Mouse (Mus musculus): ENCODE measurements around the gene Nup54. TPM values are rescaled to one million over a fixed set of nuclear protein-coding genes. Genes with fewer than 3 reads are reported as not detected.

Nup54 gene
- total and polyA plus RNA-seq, 2 experiments from 2014 or later, result 42.3 to 90.2 TPM

- no peak overlapping the region for H3K9ac ChIP-seq (replicated peaks; ENCODE audit: low read length)
- H3K9me3 ChIP-seq (ENCODE audit: low read length), result no peaks in the 10 kb centered on the region
- no peak overlapping the region for H3K4me3 ChIP-seq (ENCODE audit: low read length)
- H3K27ac ChIP-seq, result no peak overlapping the region
- ATAC-seq (no peak), DNase-seq (ENCODE audit: low spot score) (peak; percentile 28)
- no peaks in the 10 kb centered on the region for H3K4me1 ChIP-seq (ENCODE audit: insufficient read depth, low read length)
- H3K4me2 ChIP-seq (ENCODE audit: low read depth, low read length), result no peak overlapping the region
- H3K36me3 ChIP-seq (ENCODE audit: insufficient read depth, low read length), result no peaks in the 10 kb centered on the region
- no peaks in the 10 kb centered on the region for H3K27me3 ChIP-seq (ENCODE audit: insufficient read depth, low read length)
- TF ChIP-seq CTCF (IDR thresholded peaks at IDR 0.05; ENCODE audit: low read depth), result no peak
- WGBS, result 24% methylated on average over 7 of the region's 7 CpGs
These were observed 51.3 kb downstream of the Nup54 start for GRCm38 (mm10) chr5:92383747-92384146.

GRCm38 (mm10) chr5:92382349-92382679, 52.7 kb downstream of the Nup54 start:
- Histone ChIP-seq H3K9ac (replicated peaks; ENCODE audit: low read length) (no peak overlapping the region), H3K9me3 (ENCODE audit: low read length) (no peaks in the 10 kb centered on the region), H3K4me1 (ENCODE audit: insufficient read depth, low read length) (no peaks in the 10 kb centered on the region), H3K4me2 (ENCODE audit: low read depth, low read length) (no peak overlapping the region), H3K27me3 (ENCODE audit: insufficient read depth, low read length) (no peaks in the 10 kb centered on the region), H3K27ac (no peak overlapping the region), H3K4me3 (ENCODE audit: low read length) (no peak overlapping the region), H3K36me3 (ENCODE audit: insufficient read depth, low read length) (no peaks in the 10 kb centered on the region)
- no peak for TF ChIP-seq CTCF (IDR thresholded peaks at IDR 0.05; ENCODE audit: low read depth)
- WGBS, result 59% methylated on average over 9 of the region's 9 CpGs
- 0 out of 2 replicates have a peak, but pooled peaks have one; percentile 15 for ATAC-seq
- DNase-seq (ENCODE audit: low spot score), result no peak

GRCm38 (mm10) chr5:92381550-92382348, 53.3 kb downstream of the Nup54 start:
- ATAC-seq, result peak; percentile 86

GRCm38 (mm10) chr5:92376795-92377405, 58.1 kb downstream of the Nup54 start:
- WGBS, result 56% methylated on average over 13 of the region's 13 CpGs
- no peak overlapping the region for H3K27ac ChIP-seq
- H3K9me3 ChIP-seq (ENCODE audit: low read length), result no peaks in the 10 kb centered on the region
- H3K36me3 ChIP-seq (ENCODE audit: insufficient read depth, low read length), result no peaks in the 10 kb centered on the region
- no peak for ATAC-seq
- TF ChIP-seq CTCF (IDR thresholded peaks at IDR 0.05; ENCODE audit: low read depth), result no peak
- H3K9ac ChIP-seq (replicated peaks; ENCODE audit: low read length), result no peak overlapping the region
- no peaks in the 10 kb centered on the region for H3K27me3 ChIP-seq (ENCODE audit: insufficient read depth, low read length)
- H3K4me3 ChIP-seq (ENCODE audit: low read length), result no peak overlapping the region
- DNase-seq (ENCODE audit: low spot score), result no peak
- H3K4me1 ChIP-seq (ENCODE audit: insufficient read depth, low read length), result no peaks in the 10 kb centered on the region
- no peak overlapping the region for H3K4me2 ChIP-seq (ENCODE audit: low read depth, low read length)

More at GRCm38 (mm10) chr5:92381550-92382348, 53.3 kb downstream of the Nup54 start:
- WGBS, result 37% methylated on average over 12 of the region's 12 CpGs
- Histone ChIP-seq H3K4me2 (ENCODE audit: low read depth, low read length) (no peak overlapping the region), H3K36me3 (ENCODE audit: insufficient read depth, low read length) (no peaks in the 10 kb centered on the region), H3K27me3 (ENCODE audit: insufficient read depth, low read length) (no peaks in the 10 kb centered on the region), H3K9ac (replicated peaks; ENCODE audit: low read length) (no peak overlapping the region), H3K4me1 (ENCODE audit: insufficient read depth, low read length) (no peaks in the 10 kb centered on the region), H3K9me3 (ENCODE audit: low read length) (no peaks in the 10 kb centered on the region), H3K27ac (no peak overlapping the region), H3K4me3 (ENCODE audit: low read length) (no peak overlapping the region)
- peak; percentile 95 for DNase-seq (ENCODE audit: low spot score)
- TF ChIP-seq CTCF (IDR thresholded peaks at IDR 0.05; ENCODE audit: low read depth), result peak; percentile 83

GRCm38 (mm10) chr5:92375368-92375767, 59.7 kb downstream of the Nup54 start:
- no peak for ATAC-seq
- no peak for TF ChIP-seq CTCF (IDR thresholded peaks at IDR 0.05; ENCODE audit: low read depth)
- H3K27me3 ChIP-seq (ENCODE audit: insufficient read depth, low read length), result no peaks in the 10 kb centered on the region
- H3K4me1 ChIP-seq (ENCODE audit: insufficient read depth, low read length), result 0 out of 2 replicates have a peak, but pooled peaks cover 5% of the 10 kb centered on the region
- DNase-seq (ENCODE audit: low spot score), result no peak
- 77% methylated on average over 17 of the region's 17 CpGs for WGBS
- H3K9me3 ChIP-seq (ENCODE audit: low read length), result no peaks in the 10 kb centered on the region
- H3K9ac ChIP-seq (replicated peaks; ENCODE audit: low read length), result no peak overlapping the region
- no peaks in the 10 kb centered on the region for H3K36me3 ChIP-seq (ENCODE audit: insufficient read depth, low read length)
- H3K27ac ChIP-seq, result no peak overlapping the region
- no peak overlapping the region for H3K4me3 ChIP-seq (ENCODE audit: low read length)
- no peak overlapping the region for H3K4me2 ChIP-seq (ENCODE audit: low read depth, low read length)

GRCm38 (mm10) chr5:92374721-92375142, 60.3 kb downstream of the Nup54 start:
- Histone ChIP-seq H3K36me3 (ENCODE audit: insufficient read depth, low read length) (no peaks in the 10 kb centered on the region), H3K4me2 (ENCODE audit: low read depth, low read length) (no peak overlapping the region), H3K9ac (replicated peaks; ENCODE audit: low read length) (no peak overlapping the region), H3K27me3 (ENCODE audit: insufficient read depth, low read length) (no peaks in the 10 kb centered on the region), H3K9me3 (ENCODE audit: low read length) (no peaks in the 10 kb centered on the region), H3K27ac (no peak overlapping the region), H3K4me3 (ENCODE audit: low read length) (no peak overlapping the region), H3K4me1 (ENCODE audit: insufficient read depth, low read length) (0 out of 2 replicates have a peak, but pooled peaks cover 5% of the 10 kb centered on the region)
- WGBS, result 63% methylated on average over 6 of the region's 6 CpGs
- TF ChIP-seq CTCF (IDR thresholded peaks at IDR 0.05; ENCODE audit: low read depth), result no peak
- DNase-seq (ENCODE audit: low spot score), result no peak
- ATAC-seq, result no peak

GRCm38 (mm10) chr5:92372605-92373004, 62.4 kb downstream of the Nup54 start:
- no peaks in the 10 kb centered on the region for H3K36me3 ChIP-seq (ENCODE audit: insufficient read depth, low read length)
- 88% methylated on average over 2 of the region's 2 CpGs for WGBS
- no peak for ATAC-seq
- H3K4me2 ChIP-seq (ENCODE audit: low read depth, low read length), result no peak overlapping the region
- no peaks in the 10 kb centered on the region for H3K27me3 ChIP-seq (ENCODE audit: insufficient read depth, low read length)
- H3K4me1 ChIP-seq (ENCODE audit: insufficient read depth, low read length), result 0 out of 2 replicates have a peak, but pooled peaks cover 5% of the 10 kb centered on the region
- no peak overlapping the region for H3K27ac ChIP-seq
- H3K9me3 ChIP-seq (ENCODE audit: low read length), result no peaks in the 10 kb centered on the region
- no peak for DNase-seq (ENCODE audit: low spot score)
- no peak for TF ChIP-seq CTCF (IDR thresholded peaks at IDR 0.05; ENCODE audit: low read depth)
- H3K4me3 ChIP-seq (ENCODE audit: low read length), result no peak overlapping the region
- no peak overlapping the region for H3K9ac ChIP-seq (replicated peaks; ENCODE audit: low read length)

All from hindbrain, postnatal 0 days (tissue).